Mouse (Mus musculus) hindlimb bud, embryonic 11.5 days (tissue): Measurements from ENCODE around the gene Tollip.

Source experiments
- DNase-seq: peaks from one replicate; pipeline ENCODE4 v3.0.0-alpha.2; 2012; ENCODE audit warnings: low read depth, low spot score; ENCODE audit errors: extremely low spot score

The Tollip gene

GRCm38 (mm10) chr7:141918407-141918806, at the start of gene Tollip:
Tollip (minus strand) TSS chr7:141918507.
- no peak for DNase-seq

GRCm38 (mm10) chr7:141966281-141966680, 48.0 kb upstream of the Tollip start:
- no peak for DNase-seq

GRCm38 (mm10) chr7:141962521-141962920, 44.2 kb upstream of the Tollip start:
- DNase-seq = no peak

GRCm38 (mm10) chr7:141961491-141961890, 43.2 kb upstream of the Tollip start:
- no peak for DNase-seq

- no peak for DNase-seq
Observed at GRCm38 (mm10) chr7:141960926-141961325, 42.6 kb upstream of the Tollip start.

GRCm38 (mm10) chr7:141959133-141959532, 40.8 kb upstream of the Tollip start:
- DNase-seq = no peak

- no peak for DNase-seq
Observed at GRCm38 (mm10) chr7:141958211-141958610, 39.9 kb upstream of the Tollip start.

- DNase-seq = no peak
Observed at GRCm38 (mm10) chr7:141957524-141958051, 39.3 kb upstream of the Tollip start.

- no peak for DNase-seq
Observed at GRCm38 (mm10) chr7:141956174-141956566, 37.9 kb upstream of the Tollip start.

GRCm38 (mm10) chr7:141955565-141956173, 37.4 kb upstream of the Tollip start:
- DNase-seq = no peak

GRCm38 (mm10) chr7:141953616-141954015, 35.3 kb upstream of the Tollip start:
- no peak for DNase-seq

- no peak for DNase-seq
Observed at GRCm38 (mm10) chr7:141952920-141953319, 34.6 kb upstream of the Tollip start.

- DNase-seq = no peak
Observed at GRCm38 (mm10) chr7:141951821-141952220, 33.5 kb upstream of the Tollip start.

- no peak for DNase-seq
Observed at GRCm38 (mm10) chr7:141950104-141951013, 32.1 kb upstream of the Tollip start.

- no peak for DNase-seq
Observed at GRCm38 (mm10) chr7:141949799-141950103, 31.4 kb upstream of the Tollip start.

GRCm38 (mm10) chr7:141948906-141949798, 30.8 kb upstream of the Tollip start, which contains the start of gene Brsk2:
Brsk2 (plus strand) TSS chr7:141949751.
- DNase-seq = peak; percentile 22

GRCm38 (mm10) chr7:141948045-141948444, 29.7 kb upstream of the Tollip start:
- no peak for DNase-seq

GRCm38 (mm10) chr7:141947512-141947911, 29.2 kb upstream of the Tollip start:
- DNase-seq = no peak

- DNase-seq = no peak
Observed at GRCm38 (mm10) chr7:141945927-141946326, 27.6 kb upstream of the Tollip start.

GRCm38 (mm10) chr7:141943444-141943843, 25.1 kb upstream of the Tollip start:
- no peak for DNase-seq

- no peak for DNase-seq
Observed at GRCm38 (mm10) chr7:141934951-141935350, 16.6 kb upstream of the Tollip start.
